Mouse (Mus musculus): ENCODE measurements at regions not wholly inside any gene's neighbourhood (a gene's known extent, or its start where the extent isn't known, plus 50 kb on each side); places are given as distances from the start of the nearest gene placed in this dataset.

DNA sequence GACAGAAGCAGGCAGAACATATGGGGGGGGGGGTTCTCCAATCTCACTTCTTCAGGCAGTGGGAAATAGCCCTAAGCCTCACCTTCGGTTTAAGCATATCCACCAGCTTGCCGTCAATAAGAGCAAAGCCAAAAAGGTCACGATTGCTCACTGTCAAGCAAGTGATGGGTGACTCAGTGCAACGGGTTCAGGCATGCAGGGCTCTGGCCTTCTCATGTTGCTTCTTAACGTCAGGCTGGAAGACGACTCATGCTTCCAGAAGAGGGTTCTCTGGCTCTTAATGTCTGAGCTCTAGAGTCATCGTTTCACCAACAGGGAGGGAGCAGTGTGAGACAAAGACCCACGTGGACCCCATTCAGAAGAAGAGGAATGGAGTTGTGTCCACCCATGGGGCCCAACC, 93.4 kb downstream of the Edn3 start:
- TF ChIP-seq CTCF (IDR thresholded peaks at IDR 0.05; ENCODE audit: low read depth, low read length) (no peak), POLR2A (IDR thresholded peaks at IDR 0.05; ENCODE audit: borderline replicate concordance, low read depth, low read length) (no peak)

All from bone marrow macrophage, adult 2 months (primary cell).